Mouse (Mus musculus): ENCODE measurements around the gene Olfr441.
"Not testable (repeated sequence)": the region's sequence is repeated elsewhere in the genome, so short reads cannot be mapped to it uniquely, and the experiment has no call there.

Olfr441 gene

DNA sequence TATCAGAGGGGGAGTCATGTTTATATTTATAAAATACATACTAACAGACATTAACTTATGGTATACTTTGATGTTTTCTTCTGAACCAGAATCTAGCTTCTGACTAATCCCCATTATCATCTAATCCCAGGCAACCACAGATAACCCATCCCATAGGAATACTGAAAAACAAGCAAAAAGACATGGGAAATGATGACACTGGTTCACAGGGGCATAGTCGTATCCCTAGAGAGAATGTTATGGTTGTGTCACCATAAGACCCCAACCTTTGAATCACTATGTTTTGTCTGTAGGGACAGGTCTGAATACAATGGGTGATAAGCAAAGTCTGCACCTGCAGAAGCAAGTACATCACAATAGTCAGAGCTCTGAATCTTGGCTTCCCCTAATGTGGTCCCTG is at the start of gene Olfr441:
Gene Olfr441 (plus strand): TSS at position 301 of the 400 bp plus-strand sequence.
- not testable (repeated sequence) for DNase-seq (ENCODE audit: low read depth, low spot score)

DNA sequence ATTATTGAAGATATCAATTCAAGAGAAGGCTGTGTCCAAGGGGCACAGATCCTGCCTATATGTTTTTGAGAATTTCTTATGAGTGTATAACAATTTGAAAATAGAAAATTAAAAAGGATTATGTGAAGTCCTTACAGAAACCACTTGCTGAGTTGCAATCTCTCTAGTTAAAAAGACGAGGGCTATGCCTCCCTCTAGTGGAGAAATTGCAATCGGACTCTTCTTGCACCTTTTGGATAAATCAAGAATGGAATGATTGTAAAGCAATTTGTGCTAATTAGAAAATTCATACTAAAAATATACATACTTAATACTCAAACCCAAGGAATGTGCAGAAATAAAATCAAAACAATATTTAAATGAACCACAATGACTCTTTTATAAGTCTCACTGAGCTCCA is 27.4 kb upstream of the Olfr441 start:
- peak; percentile 1 for DNase-seq (ENCODE audit: low read depth, low spot score)

DNA sequence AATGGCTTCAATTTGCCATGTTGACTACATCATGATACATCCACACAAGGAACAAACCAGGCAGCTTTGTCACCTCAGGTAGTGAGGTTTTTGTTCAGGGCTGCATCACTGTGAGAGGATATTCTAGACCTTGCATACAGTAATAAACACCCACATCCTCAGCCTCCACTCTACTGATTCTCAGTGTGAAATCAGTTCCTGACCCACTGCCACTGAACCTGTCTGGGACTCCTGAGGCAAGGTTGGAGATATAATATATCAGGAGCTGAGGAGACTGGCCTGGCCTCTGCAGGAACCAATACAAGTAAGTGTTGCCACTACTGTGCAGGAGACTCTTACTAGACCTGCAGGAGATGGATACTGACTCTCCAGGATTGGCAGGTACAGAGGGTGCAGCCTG is 24.8 kb upstream of the Olfr441 start:
- DNase-seq (ENCODE audit: low read depth, low spot score), result not testable (repeated sequence)

DNA sequence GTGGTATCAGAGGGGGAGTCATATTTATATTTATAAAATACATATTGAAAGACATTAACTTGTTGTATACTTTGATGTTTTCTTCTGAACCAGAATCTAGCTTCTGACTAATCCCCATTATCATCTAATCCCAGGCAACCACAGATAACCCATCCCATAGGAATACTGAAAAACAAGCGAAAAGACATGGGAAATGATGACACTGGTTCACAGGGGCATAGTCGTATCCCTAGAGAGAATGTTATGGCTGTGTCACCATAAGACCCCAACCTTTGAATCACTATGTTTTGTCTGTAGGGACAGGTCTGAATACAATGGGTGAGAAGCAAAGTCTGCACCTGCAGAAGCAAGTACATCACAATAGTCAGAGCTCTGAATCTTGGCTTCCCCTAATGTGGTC is 40.1 kb downstream of the Olfr441 start, which contains the start of gene Olfr237-ps1:
Gene Olfr237-ps1 (plus strand): TSS at position 301 of the 400 bp plus-strand sequence.
- not testable (repeated sequence) for DNase-seq (ENCODE audit: low read depth, low spot score)

DNA sequence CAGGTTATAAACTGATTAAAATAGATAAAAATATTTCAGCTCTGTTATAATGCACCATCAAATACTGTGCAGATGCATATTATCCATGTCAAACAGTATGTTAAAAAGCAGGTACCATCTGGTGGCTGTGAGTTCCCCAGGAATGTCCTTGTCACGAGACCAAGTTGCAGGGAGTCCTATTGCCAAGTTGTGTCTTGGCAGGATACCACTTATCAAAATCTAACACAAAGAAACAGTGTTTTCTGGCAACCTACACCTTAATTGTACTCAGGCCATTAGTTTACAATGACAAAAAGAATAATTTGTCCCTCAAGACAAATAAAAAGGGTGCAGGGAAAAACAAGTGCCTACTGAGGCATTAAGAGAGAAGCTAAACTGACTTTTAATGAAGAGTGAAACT is 53.3 kb downstream of the Olfr441 start:
- no peak for DNase-seq (ENCODE audit: low read depth, low spot score)

DNA sequence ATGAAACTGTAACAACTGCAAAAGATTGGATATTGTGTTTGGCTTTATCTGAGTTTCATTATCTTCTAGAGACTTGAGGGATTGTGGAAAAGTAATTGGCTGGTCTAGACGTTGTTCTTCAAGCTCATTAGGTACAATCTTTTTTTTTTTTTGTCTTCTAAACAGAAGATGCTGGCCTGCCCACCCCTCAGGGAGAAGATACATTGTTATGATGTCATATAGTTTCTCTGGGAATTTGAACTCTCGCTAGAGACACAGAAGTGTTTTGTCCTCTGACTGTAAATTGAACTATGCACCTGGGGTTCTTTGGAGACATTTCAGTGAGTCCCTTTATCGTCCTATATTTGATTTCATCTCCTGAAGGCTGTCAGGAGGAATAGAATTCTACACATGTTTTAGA is 56.8 kb downstream of the Olfr441 start, which contains the start of gene Olfr437:
Gene Olfr437 (plus strand): TSS at position 301 of the 400 bp plus-strand sequence.
- DNase-seq (ENCODE audit: low read depth, low spot score), result no peak

DNA sequence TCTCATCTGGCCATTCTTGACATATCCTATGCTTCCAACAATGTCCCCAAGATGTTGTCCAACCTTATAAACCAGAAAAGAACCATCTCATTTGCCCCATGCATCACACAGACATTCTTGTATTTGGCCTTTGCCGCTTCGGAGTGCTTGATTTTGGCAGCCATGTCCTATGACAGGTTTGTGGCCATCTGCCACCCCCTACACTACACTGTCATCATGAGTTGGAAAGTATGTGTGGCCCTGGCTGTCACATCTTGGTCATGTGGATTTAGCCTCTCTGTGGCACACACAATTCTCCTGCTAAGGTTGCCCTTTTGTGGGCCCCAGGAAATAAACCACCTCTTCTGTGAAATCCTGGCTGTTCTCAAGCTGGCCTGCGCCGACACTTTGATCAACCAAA is 61.1 kb downstream of the Olfr441 start:
- no peak for DNase-seq (ENCODE audit: low read depth, low spot score)
